Mouse (Mus musculus): ENCODE data around the gene Rgs17.
"Not testable (repeated sequence)": the region's sequence is repeated elsewhere in the genome, so short reads cannot be mapped to it uniquely, and the experiment has no call there.

Rgs17 gene

DNA sequence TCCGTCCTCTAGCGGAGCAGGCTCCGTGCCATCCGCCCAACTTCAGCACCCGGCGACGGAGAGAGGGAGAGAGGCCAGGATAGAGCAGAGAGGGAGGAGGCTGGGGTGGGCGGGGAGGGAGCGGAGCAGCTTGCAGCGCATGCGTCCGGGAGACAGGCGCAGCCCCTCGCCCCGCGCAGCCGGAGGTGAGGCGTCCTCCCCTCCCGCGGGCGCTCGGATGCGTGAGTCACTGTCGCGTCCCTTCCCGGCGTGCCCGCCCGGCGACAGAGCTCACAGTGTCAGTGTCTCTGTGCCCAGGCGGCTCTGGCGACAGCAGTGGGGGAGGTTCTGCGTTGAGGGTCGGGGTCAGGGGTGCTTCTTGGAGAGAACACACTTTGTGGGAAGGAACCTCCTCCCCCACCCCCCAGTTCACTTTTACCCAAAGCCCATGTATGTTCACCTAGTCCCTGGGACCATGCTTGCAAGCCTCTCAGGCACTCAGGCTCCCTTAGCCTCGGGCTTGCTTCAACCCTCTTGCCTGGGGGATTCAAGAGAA, at the start of gene Rgs17:
Rgs17 (minus strand) TSS at position 107 of the 535 bp plus-strand sequence.
- peak; percentile 69 to 75 for DNase-seq (ENCODE audit: low spot score in 2 of 2)

GRCm38 (mm10) chr10:5967655-5968054, 45.5 kb upstream of the Rgs17 start:
- DNase-seq (ENCODE audit: low spot score in 2 of 2), result no peak

- DNase-seq (ENCODE audit: low spot score in 2 of 2), result not testable (repeated sequence)
These were observed 31.6 kb upstream of the Rgs17 start for GRCm38 (mm10) chr10:5953787-5954186.

- DNase-seq (ENCODE audit: low spot score in 2 of 2), result no peak
These were observed 2.1 kb upstream of the Rgs17 start for GRCm38 (mm10) chr10:5924261-5924660.

GRCm38 (mm10) chr10:5923096-5923495, 896 bp upstream of the Rgs17 start:
- DNase-seq (ENCODE audit: low spot score in 2 of 2), result peak; percentile 7 to 25

DNA sequence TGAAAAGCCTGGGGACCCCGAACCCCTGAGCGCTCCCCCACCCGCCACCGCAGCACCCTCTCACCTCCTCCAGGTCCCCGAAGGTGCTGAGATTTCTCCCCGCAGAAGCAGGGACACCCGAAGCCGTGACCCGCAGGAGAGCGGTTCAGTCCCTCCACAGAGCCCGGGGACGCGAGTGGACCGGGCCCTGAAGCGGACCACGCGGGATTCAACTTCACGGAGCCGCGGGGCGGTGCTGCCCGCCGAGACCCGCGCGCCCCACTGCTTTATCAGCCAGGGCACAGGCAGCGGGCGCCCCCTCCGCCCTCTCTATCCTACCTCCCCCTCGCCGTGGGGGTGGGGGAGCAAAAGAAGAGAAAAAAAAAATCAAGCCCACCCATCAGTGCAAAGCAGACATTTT, 429 bp downstream of the Rgs17 start:
- peak in 1 of 2 experiments; percentile 4 for DNase-seq (ENCODE audit: low spot score in 2 of 2)

GRCm38 (mm10) chr10:5921031-5921551, 1.1 kb downstream of the Rgs17 start:
- peak; percentile 32 to 34 for DNase-seq (ENCODE audit: low spot score in 2 of 2)

GRCm38 (mm10) chr10:5904399-5904798, 17.8 kb downstream of the Rgs17 start:
- DNase-seq (ENCODE audit: low spot score in 2 of 2), result no peak

DNA sequence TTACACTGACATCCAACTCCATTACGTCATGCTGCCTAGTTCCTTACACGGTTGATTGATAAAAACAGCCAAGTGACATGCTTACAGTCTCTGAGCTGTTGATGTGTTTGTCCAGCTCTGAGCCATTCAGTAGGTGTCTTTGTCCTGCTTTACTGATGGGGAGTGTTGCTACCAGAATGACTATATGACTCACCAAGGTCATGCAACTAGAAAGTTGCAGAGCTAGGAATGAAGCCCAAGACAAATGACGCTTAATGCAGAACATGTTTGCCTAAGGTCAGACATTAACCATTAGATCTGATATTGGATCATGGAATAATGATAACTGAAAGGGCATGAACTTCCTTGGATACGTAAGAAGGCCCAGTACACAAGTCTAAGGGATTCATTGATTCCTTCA, 20.4 kb downstream of the Rgs17 start:
- DNase-seq (ENCODE audit: low spot score in 2 of 2), result no peak

DNA sequence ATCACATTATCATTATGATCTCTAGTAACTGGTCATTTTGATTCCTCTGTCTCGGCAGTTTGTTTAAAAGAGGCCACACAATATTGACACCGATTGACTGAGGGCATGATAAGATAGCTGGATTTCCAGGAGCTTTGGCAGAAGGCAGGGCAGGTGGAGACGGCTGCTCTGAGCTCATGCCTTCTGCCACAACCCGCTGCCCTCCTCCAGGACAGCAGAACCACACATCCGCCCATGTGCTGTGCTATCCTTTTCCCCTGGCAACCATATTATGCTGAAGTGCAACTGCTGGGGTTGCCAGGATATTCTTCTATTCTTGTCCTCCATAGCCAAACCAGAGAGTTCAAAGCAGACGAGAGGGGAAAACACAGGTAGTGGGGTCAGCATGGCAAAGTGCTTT, 21.5 kb downstream of the Rgs17 start:
- no peak for DNase-seq (ENCODE audit: low spot score in 2 of 2)

DNA sequence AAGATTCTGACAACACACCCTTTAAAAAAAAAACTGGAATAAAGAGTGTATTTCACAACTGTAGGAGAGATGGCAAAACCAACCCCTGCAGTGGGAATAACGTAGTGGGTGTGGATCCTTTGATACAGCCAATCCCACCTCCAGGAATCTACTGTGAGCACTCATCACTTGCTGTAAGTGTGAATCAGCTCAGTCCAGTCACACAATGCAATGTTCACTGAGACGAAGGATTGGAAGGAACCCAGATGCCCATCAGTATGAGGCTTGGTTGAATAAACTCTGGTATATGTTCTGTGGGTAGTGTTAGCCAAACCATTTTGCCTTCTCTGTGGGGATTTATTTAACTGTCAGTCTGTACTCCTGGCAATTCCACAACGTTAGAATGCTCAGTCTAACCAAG, 45.1 kb downstream of the Rgs17 start:
- DNase-seq (ENCODE audit: low spot score in 2 of 2), result no peak

GRCm38 (mm10) chr10:5871081-5871480, 51.1 kb downstream of the Rgs17 start:
- no peak for DNase-seq (ENCODE audit: low spot score in 2 of 2)

GRCm38 (mm10) chr10:5867981-5868552, 54.1 kb downstream of the Rgs17 start:
- peak in 1 of 2 experiments; percentile 39 for DNase-seq (ENCODE audit: low spot score in 2 of 2)

DNA sequence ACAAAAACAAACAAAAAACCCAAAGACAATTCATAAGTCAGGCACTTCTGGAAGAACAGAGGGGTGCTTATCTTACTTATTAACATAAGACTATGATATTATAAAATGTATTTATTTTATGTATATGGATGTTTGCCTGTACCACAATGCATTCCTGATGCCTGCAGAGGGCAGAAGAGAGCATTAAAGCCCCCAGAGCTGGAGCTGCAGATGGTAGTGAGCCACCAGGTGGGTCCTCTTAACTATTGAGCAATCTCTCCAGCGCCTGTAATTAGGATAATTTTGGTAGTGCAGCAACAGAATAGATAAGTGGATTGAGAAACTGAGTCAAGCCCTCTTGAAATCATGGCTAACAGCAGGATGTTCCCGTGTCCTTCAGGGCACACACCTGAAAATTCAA, 56.2 kb downstream of the Rgs17 start:
- no peak for DNase-seq (ENCODE audit: low spot score in 2 of 2)

- DNase-seq (ENCODE audit: low spot score in 2 of 2), result no peak
These were observed 59.5 kb downstream of the Rgs17 start for GRCm38 (mm10) chr10:5862669-5863068.

- DNase-seq (ENCODE audit: low spot score in 2 of 2), result no peak
These were observed 61.4 kb downstream of the Rgs17 start for GRCm38 (mm10) chr10:5860849-5861248.

- DNase-seq (ENCODE audit: low spot score in 2 of 2), result no peak
These were observed 62.5 kb downstream of the Rgs17 start for GRCm38 (mm10) chr10:5859729-5860128.

- DNase-seq (ENCODE audit: low spot score in 2 of 2), result no peak
These were observed 64.1 kb downstream of the Rgs17 start for GRCm38 (mm10) chr10:5857996-5858549.

DNA sequence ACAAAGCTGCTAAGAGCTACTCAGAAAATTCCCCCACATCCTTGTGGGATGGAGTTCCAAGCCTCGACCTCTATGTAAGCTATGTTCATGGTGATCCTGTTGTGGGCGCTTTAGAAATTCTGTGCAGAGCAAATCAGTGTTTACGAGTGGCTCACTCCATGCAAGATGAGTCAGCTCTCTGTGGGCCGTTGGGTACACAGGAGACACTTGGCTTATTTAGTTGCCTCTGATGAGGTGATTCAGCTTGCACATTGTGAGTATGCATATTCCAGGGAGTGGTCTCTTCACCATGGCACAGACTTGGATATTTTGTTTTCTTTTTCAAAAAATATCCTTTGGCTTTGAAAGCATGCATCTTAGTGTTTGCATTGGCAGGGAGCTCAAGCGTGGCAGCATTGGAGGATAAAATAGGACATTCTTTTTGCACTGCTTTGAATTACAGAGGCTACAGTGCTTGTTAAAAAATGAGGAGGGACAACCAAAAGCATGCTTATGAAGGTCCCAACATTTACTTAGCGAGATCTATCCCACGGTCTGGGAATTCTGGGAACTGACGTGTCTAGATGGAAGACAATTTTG, 68.8 kb downstream of the Rgs17 start:
- peak in 1 of 2 experiments; percentile 21 for DNase-seq (ENCODE audit: low spot score in 2 of 2)

- no peak for DNase-seq (ENCODE audit: low spot score in 2 of 2)
These were observed 75.3 kb downstream of the Rgs17 start for GRCm38 (mm10) chr10:5846939-5847338.

- DNase-seq (ENCODE audit: low spot score in 2 of 2), result peak in 1 of 2 experiments; percentile 22
These were observed 80.8 kb downstream of the Rgs17 start for GRCm38 (mm10) chr10:5841369-5841768.

- DNase-seq (ENCODE audit: low spot score in 2 of 2), result no peak
These were observed 95.7 kb downstream of the Rgs17 start for GRCm38 (mm10) chr10:5826336-5827025.

Data from right cerebral cortex, postnatal 36 days (tissue).